Mouse (Mus musculus) ES-Bruce4 (cell line): ENCODE results near the gene Gnat1. TPM values are rescaled to one million over a fixed set of nuclear protein-coding genes. Genes with fewer than 3 reads are reported as not detected.
A peak's percentile ranks its signal among the peaks of the same experiment; 100 is the strongest.

Experiments
- H3K27ac ChIP-seq: 2 replicates; pipeline ENCODE4 v1.5.1; 2012; ENCODE audit warnings: low read length, inconsistent platforms; ENCODE audit not compliant: insufficient read depth
- H3K27me3 ChIP-seq: 2 replicates; pipeline ENCODE4 v1.6.1; 2012; ENCODE audit warnings: mild to moderate bottlenecking, low read length, inconsistent platforms; ENCODE audit not compliant: control insufficient read depth, poor library complexity, insufficient read depth, severe bottlenecking
- H3K36me3 ChIP-seq: 2 replicates; pipeline ENCODE4 v1.6.1; 2012; ENCODE audit warnings: inconsistent platforms, mild to moderate bottlenecking, low read length, moderate library complexity; ENCODE audit not compliant: control insufficient read depth, poor library complexity, insufficient read depth, severe bottlenecking
- H3K4me1 ChIP-seq: one replicate; pipeline ENCODE4 v1.8.1; 2011; ENCODE audit warnings: low read length; ENCODE audit not compliant: control insufficient read depth, insufficient read depth
- H3K4me3 ChIP-seq: 2 replicates; pipeline ENCODE4 v1.5.1; 2011; ENCODE audit warnings: low read depth, mild to moderate bottlenecking, low read length
- H3K9ac ChIP-seq: 2 replicates; pipeline ENCODE4 v1.6.1; 2012; ENCODE audit warnings: low read depth, mild to moderate bottlenecking, inconsistent platforms; ENCODE audit not compliant: poor library complexity, severe bottlenecking
- H3K9me3 ChIP-seq: replicated peaks from 2 replicates; pipeline ENCODE4 v1.6.1; 2012; ENCODE audit warnings: mild to moderate bottlenecking, low read length, inconsistent platforms; ENCODE audit not compliant: control insufficient read depth, poor library complexity, insufficient read depth, severe bottlenecking
- CTCF ChIP-seq: IDR thresholded peaks from one replicate; pipeline ENCODE4 v1.8.1; 2011; ENCODE audit warnings: low read depth, low read length
- EP300 ChIP-seq: IDR thresholded peaks from 2 replicates; pipeline ENCODE4 v1.6.1; 2011; ENCODE audit warnings: low read depth, low read length; ENCODE audit not compliant: insufficient read depth
- POLR2A ChIP-seq: IDR thresholded peaks from one replicate; pipeline ENCODE4 v1.8.1; 2011; ENCODE audit warnings: low read length; ENCODE audit not compliant: insufficient read depth
- polyA plus RNA-seq: library from polyadenylated mRNA; stranded (reverse); fragments of >200 nt; gene quantifications from 2 replicates; pipeline ENCODE4 v1.2.4, GENCODE M21; 2011; ENCODE audit warnings: low read depth; ENCODE audit not compliant: missing spikeins, insufficient read depth, insufficient read length

Gene Gnat1
- polyA plus RNA-seq, 1 experiment: not detected

GRCm38 (mm10) chr9:107650225-107650624 lies 29.3 kb downstream of the Gnat1 start:
- no peak for TF ChIP-seq POLR2A
- TF ChIP-seq EP300: no peak
- no peak for TF ChIP-seq CTCF
- Histone ChIP-seq H3K36me3 (no peaks in the 10 kb centered on the region), H3K27me3 (no peaks in the 10 kb centered on the region), H3K4me1 (peaks cover 6% of the 10 kb centered on the region), H3K9ac (no peak overlapping the region), H3K9me3 (no peaks in the 10 kb centered on the region), H3K27ac (no peak overlapping the region), H3K4me3 (no peak overlapping the region)

- Histone ChIP-seq H3K27ac (no peak overlapping the region), H3K4me1 (peaks cover 6% of the 10 kb centered on the region)
These were observed 30.7 kb downstream of the Gnat1 start for GRCm38 (mm10) chr9:107648767-107649166.

GRCm38 (mm10) chr9:107646975-107647374 lies 32.5 kb downstream of the Gnat1 start:
- H3K4me3 ChIP-seq: no peak overlapping the region
- peaks cover 4% of the 10 kb centered on the region for H3K4me1 ChIP-seq

More at GRCm38 (mm10) chr9:107648767-107649166, 30.7 kb downstream of the Gnat1 start:
- TF ChIP-seq CTCF (no peak), EP300 (no peak), POLR2A (no peak)
- Histone ChIP-seq H3K27me3 (no peaks in the 10 kb centered on the region), H3K36me3 (no peaks in the 10 kb centered on the region), H3K9ac (no peak overlapping the region), H3K9me3 (no peaks in the 10 kb centered on the region), H3K4me3 (no peak overlapping the region)

GRCm38 (mm10) chr9:107645577-107645976 lies 33.9 kb downstream of the Gnat1 start:
- Histone ChIP-seq H3K4me1 (peaks cover 2% of the 10 kb centered on the region), H3K9me3 (no peaks in the 10 kb centered on the region), H3K4me3 (no peak overlapping the region), H3K36me3 (no peaks in the 10 kb centered on the region), H3K9ac (no peak overlapping the region), H3K27ac (no peak overlapping the region), H3K27me3 (no peaks in the 10 kb centered on the region)
- TF ChIP-seq CTCF (peak; percentile 91), POLR2A (no peak), EP300 (no peak)

More at GRCm38 (mm10) chr9:107646975-107647374, 32.5 kb downstream of the Gnat1 start:
- Histone ChIP-seq H3K36me3 (no peaks in the 10 kb centered on the region), H3K27me3 (no peaks in the 10 kb centered on the region), H3K27ac (no peak overlapping the region), H3K9me3 (no peaks in the 10 kb centered on the region), H3K9ac (no peak overlapping the region)
- no peak for TF ChIP-seq EP300

- H3K36me3 ChIP-seq: no peaks in the 10 kb centered on the region
- TF ChIP-seq POLR2A (no peak), CTCF (no peak), EP300 (no peak)
- H3K27me3 ChIP-seq: no peaks in the 10 kb centered on the region
- H3K4me1 ChIP-seq: peaks cover 4% of the 10 kb centered on the region
- no peak overlapping the region for H3K4me3 ChIP-seq
- H3K9me3 ChIP-seq: no peaks in the 10 kb centered on the region
- no peak overlapping the region for H3K9ac ChIP-seq
- H3K27ac ChIP-seq: no peak overlapping the region
These were observed 34.4 kb downstream of the Gnat1 start for GRCm38 (mm10) chr9:107645153-107645510.

GRCm38 (mm10) chr9:107644495-107645152 lies 34.9 kb downstream of the Gnat1 start:
- Histone ChIP-seq H3K27me3 (no peaks in the 10 kb centered on the region), H3K9me3 (no peaks in the 10 kb centered on the region), H3K27ac (peak overlapping the region; percentile 58), H3K4me1 (peaks cover 5% of the 10 kb centered on the region), H3K9ac (peak overlapping the region; percentile 53), H3K4me3 (peak overlapping the region; percentile 79), H3K36me3 (no peaks in the 10 kb centered on the region)
- peak; percentile 86 for TF ChIP-seq CTCF
- peak; percentile 64; the same call in 1 of the 2 replicates for TF ChIP-seq EP300
- no peak for TF ChIP-seq POLR2A
